Mouse (Mus musculus) kidney, adult 2 months (tissue): ENCODE data around the gene Fbxl8. TPM values are rescaled to one million over a fixed set of nuclear protein-coding genes. Genes with fewer than 3 reads are reported as not detected.

Experiments
- DNase-seq: peaks from one replicate; pipeline ENCODE4 v3.0.0; 2021
- H3K27ac ChIP-seq: fragments of 200-500 bp; 2 replicates; pipeline ENCODE4 v1.5.1; 2012; ENCODE audit warnings: low read depth, low read length, control low read depth, inconsistent platforms; ENCODE audit not compliant: insufficient read depth
- H3K27me3 ChIP-seq: fragments of 200-500 bp; replicated peaks from 2 replicates; pipeline ENCODE4 v1.6.1; 2012; ENCODE audit warnings: mild to moderate bottlenecking, moderate library complexity, low read length, inconsistent platforms; ENCODE audit not compliant: control insufficient read depth, insufficient read depth
- H3K36me3 ChIP-seq: fragments of 200-500 bp; 2 replicates; pipeline ENCODE4 v1.6.1; 2012; ENCODE audit warnings: mild to moderate bottlenecking, moderate library complexity, low read length, inconsistent platforms; ENCODE audit not compliant: control insufficient read depth, insufficient read depth
- H3K4me1 ChIP-seq: fragments of 200-500 bp; 2 replicates; pipeline ENCODE4 v1.6.1; 2011; ENCODE audit warnings: low read length; ENCODE audit not compliant: control insufficient read depth, insufficient read depth
- H3K4me3 ChIP-seq: fragments of 200-500 bp; 2 replicates; pipeline ENCODE4 v1.5.1; 2011; ENCODE audit warnings: mild to moderate bottlenecking, low read depth, low read length, control low read depth; ENCODE audit not compliant: insufficient read depth
- CTCF ChIP-seq: fragments of 200-500 bp; conservative IDR thresholded peaks from 2 replicates; pipeline ENCODE4 v1.5.1; 2011; ENCODE audit warnings: low read depth, mild to moderate bottlenecking, control low read depth, low read length, moderate library complexity, mixed read lengths; ENCODE audit not compliant: insufficient read depth, insufficient read length
- POLR2A ChIP-seq: fragments of 200-500 bp; IDR thresholded peaks from one replicate; pipeline ENCODE4 v1.6.1; 2011; ENCODE audit warnings: low read depth, low read length, control low read depth
- WGBS: fragments of 180-500 bp; shearing (Covaris S2); methylation state at CpG from one replicate; pipeline ENCODE4 v1.1.7; 2018; 5-methylcytosine and 5-hydroxymethylcytosine counted together
- polyA plus RNA-seq: library from polyadenylated mRNA; depleted of rRNA; stranded (reverse); fragments of >200 nt; gene quantifications from 2 replicates; pipeline ENCODE4 v1.2.3, GENCODE M21; 2012

The Fbxl8 gene
- polyA plus RNA-seq, 1 experiment = 6.9 TPM

DNA sequence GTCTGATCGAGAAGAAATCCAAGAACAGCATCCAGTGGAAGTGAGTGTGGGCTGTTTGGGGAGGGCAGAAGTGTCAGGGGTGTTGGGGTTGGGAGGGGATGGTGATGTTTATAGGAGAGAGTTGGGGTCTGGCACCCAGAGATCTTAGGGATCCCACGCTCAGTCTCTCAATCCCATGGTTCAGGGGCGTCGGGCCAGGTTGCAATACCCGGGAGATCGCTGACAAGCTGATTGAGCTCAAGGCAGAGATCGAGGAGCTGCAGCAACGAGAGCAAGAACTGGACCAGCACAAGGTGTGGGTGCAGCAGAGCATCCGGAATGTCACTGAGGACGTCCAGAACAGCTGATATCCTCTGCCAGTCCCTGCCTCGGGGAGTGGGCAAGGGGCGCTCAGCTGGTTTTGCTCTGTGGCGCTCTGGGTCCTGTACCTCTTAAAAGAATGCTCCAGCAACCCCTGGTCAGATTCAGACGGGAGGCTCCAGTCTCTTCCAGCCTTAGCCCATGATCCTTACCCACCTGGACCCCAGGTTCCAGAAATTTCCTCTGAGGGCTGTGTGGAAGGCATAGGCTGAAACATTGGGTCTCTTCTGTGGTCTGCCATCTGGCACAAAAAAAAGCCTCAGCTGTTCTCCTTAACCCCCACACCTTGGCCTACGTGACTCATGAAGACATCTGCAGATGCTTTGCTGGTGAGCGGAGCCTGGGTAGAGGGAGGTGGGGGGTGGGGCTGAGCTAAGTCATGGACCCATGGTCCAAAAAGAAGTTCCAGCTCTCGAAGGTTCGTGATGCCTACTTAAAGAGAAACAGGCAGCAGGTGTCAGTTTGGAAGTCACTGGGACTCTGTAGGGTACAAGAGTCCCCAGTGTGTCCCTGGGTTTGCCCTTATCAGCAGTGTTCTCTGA is 34.2 kb downstream of the Fbxl8 start:
- H3K27me3 ChIP-seq = no peaks in the 10 kb centered on the region

DNA sequence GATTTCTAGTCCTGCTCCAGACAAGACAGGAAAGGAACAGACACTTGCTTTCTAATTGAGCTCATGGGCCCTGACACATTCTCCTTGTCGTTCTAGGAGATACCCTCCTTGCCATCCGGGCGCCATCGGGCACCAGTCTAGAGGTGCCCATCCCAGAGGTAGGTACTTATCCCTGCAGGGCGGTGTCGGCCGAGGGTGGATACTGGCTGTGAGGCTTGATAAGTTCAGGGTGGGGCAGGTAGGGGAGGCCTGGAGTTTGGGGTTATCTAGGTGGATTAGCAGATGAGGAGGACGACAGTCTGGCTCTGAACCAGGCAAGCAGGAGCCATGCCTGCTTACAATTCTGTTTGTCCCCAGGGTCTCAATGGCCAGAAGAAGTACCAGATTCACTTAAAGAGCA is 35.5 kb downstream of the Fbxl8 start:
- no peak for DNase-seq

More for the DNA sequence above, 34.2 kb downstream of the Fbxl8 start:
- no peaks in the 10 kb centered on the region; the same call in none of the 2 replicates for H3K36me3 ChIP-seq
- no peak for TF ChIP-seq POLR2A
- no peak for DNase-seq
- peak overlapping the region; percentile 88 for H3K4me3 ChIP-seq
- no peak overlapping the region for H3K27ac ChIP-seq
- 37% methylated on average over 18 of the region's 18 CpGs for WGBS
- H3K4me1 ChIP-seq = peaks cover 7% of the 10 kb centered on the region; the same call in 1 of the 2 replicates

DNA sequence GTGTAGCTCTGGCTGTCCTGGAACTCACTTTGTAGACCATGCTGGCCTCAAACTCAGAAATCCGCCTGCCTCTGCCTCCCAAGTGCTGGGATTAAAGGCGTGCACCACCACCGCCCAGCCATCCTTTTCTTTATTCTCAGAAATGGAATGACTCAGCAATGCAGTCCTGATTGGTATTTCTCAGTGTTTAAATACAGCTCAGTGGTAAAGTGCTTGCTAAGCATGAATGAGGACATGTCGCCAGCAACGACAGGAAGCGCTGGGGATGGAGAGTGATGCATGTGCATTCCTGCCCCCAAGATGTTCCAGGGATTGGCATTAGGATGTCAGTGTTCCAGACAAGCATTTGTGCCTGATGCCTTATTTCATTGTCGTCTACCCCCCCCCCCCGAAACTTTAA is 38.9 kb downstream of the Fbxl8 start:
- Histone ChIP-seq H3K27me3 (no peaks in the 10 kb centered on the region), H3K27ac (no peak overlapping the region), H3K36me3 (no peaks in the 10 kb centered on the region; the same call in none of the 2 replicates), H3K4me3 (no peak overlapping the region), H3K4me1 (peaks cover 13% of the 10 kb centered on the region; the same call in 1 of the 2 replicates)
- WGBS = 74% methylated on average over 8 of the region's 8 CpGs
- no peak for DNase-seq
- TF ChIP-seq POLR2A = no peak

More for the DNA sequence above, 35.5 kb downstream of the Fbxl8 start:
- Histone ChIP-seq H3K36me3 (no peaks in the 10 kb centered on the region; the same call in none of the 2 replicates), H3K27ac (no peak overlapping the region), H3K4me1 (peaks cover 7% of the 10 kb centered on the region; the same call in 1 of the 2 replicates), H3K4me3 (no peak overlapping the region), H3K27me3 (no peaks in the 10 kb centered on the region)
- 95% methylated on average over 8 of the region's 8 CpGs for WGBS
- TF ChIP-seq CTCF (no peak), POLR2A (no peak)

DNA sequence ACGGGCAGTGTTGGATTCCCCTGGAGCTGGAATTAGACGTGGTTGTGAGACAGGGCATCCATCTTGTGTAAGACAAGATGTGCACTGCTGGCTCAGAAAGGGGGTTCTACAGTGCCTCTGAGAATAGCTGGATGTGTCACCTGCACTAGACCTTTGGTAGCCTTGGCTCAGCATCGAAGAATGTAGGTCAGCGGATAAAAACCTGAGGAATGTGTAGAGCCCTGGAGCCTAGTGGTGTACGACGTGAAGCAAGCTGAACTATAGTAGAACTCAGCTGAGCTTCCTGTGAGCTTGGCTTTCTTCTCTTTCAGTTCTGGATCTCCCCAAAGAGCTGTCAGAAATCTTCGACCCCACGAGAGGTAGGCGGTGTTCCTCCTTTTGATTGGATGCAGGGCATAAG is 39.4 kb downstream of the Fbxl8 start:
- H3K4me1 ChIP-seq = peaks cover 9% of the 10 kb centered on the region; the same call in 1 of the 2 replicates
- no peak overlapping the region for H3K4me3 ChIP-seq
- WGBS = 59% methylated on average over 9 of the region's 9 CpGs
- H3K27ac ChIP-seq = no peak overlapping the region
- no peaks in the 10 kb centered on the region for H3K27me3 ChIP-seq
- no peak for DNase-seq
- no peaks in the 10 kb centered on the region; the same call in none of the 2 replicates for H3K36me3 ChIP-seq
- TF ChIP-seq POLR2A = no peak
- no peak for TF ChIP-seq CTCF

DNA sequence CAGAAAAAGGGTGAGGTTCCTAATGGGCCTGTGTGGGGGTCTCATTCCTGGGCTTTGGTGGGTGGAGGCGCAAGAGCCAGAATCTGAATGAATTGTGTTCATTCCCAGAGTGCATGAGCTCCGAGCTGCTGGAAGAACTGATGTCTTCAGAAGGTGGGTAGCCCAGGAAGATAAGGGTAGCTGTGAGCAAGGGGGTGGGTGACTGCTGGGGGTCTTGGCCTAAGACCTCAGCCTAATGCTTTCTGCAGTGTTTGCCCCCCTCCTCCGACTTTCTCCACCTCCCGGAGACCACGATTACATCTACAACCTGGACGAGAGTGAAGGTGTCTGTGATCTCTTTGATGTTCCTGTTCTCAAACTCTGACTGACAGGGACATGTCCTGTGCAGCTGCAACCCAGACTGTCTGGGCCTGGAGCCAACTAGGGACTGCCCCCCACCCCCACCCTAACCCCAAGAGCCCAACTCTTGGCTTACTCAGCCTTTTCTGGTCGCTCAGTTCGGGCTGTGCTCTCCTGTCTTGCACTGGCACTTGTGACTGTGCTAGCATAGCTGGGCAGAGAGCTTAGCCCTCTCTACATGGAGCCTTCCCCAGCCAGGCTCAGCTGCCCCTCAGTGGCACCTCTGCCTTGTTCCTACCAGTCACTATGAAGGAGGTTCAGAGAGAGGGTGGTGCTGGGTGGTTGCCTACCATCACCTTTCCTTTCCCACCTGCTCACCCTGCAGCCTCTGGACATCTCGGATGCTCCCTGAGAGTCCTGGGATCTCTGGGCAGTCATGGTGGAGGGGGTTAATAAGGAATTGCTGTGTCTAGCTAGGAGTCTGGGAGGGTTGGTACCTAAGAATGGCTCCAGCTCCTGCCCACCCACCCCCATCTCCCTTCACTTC is 40.1 kb downstream of the Fbxl8 start:
- WGBS = 55% methylated on average over 9 of the region's 9 CpGs
- no peak overlapping the region for H3K4me3 ChIP-seq

DNA sequence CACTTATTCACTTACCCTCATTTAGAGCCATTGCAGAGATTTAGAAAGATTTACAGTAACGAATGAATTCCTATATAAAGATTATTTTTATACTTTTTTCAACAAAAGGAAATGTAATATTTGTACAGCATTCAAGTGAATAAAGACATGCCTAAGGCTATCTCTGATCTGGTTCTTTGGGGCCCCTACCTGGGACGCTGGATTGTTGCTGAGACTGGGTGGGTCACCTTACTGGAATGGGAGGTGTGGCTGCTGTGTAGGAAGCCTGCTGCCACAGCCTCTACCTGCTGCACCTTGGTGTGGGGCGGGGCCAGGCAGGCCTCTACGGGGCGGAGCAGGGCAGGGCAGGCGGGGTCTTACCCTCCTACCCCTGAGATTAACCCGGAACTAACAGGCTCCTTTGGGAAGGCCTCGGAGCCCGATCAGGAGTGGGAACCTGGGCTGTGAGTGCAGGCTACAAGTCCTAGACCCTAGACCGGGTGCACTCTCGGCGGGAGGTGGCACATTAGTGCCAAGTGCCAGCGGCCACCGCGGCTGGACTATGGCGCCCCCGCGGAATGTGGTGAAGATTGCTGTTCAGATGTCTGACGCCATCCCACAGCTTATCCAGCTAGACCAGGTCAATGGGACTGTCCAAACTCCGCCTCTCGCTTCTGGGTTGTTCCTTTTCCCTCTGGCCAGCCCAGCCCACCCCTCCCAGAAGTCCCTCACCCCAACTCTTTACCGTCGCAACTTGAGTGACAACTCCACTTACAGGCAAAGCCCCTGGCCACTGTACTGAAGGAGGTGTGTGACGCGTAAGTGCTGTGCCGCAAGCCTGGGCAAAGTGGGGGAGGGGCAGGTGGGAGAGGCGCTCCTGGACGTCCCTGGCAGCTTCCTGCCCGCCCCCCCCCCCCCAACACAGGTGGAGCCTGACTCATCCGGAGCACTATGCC is 41.0 kb downstream of the Fbxl8 start, which contains the start of gene Elmo3:
TSS of gene Elmo3 (plus strand) at position 391 of the 935 bp plus-strand sequence.
- Histone ChIP-seq H3K27ac (peak within 1 kb of the TSS; percentile 60), H3K27me3 (no peaks in the 10 kb centered on the region), H3K4me1 (peaks cover 9% of the 10 kb centered on the region; the same call in 1 of the 2 replicates), H3K4me3 (peak within 1 kb of the TSS; percentile 66), H3K36me3 (no peaks in the 10 kb centered on the region; the same call in 1 of the 2 replicates)
- 6% methylated on average over 27 of the region's 30 CpGs for WGBS
- DNase-seq = peak; percentile 93
- TF ChIP-seq CTCF (0 out of 2 replicates have a peak, but pooled peaks have one; percentile 4), POLR2A (peak; percentile 77)

More for the DNA sequence above, 40.1 kb downstream of the Fbxl8 start:
- Histone ChIP-seq H3K27ac (no peak overlapping the region), H3K27me3 (no peaks in the 10 kb centered on the region), H3K36me3 (no peaks in the 10 kb centered on the region; the same call in none of the 2 replicates), H3K4me1 (peaks cover 9% of the 10 kb centered on the region; the same call in 1 of the 2 replicates)
- DNase-seq = no peak
- TF ChIP-seq POLR2A (no peak), CTCF (no peak)
